Mouse (Mus musculus): ENCODE results near the gene Prkd1. TPM values are rescaled to one million over a fixed set of nuclear protein-coding genes. Genes with fewer than 3 reads are reported as not detected.

The Prkd1 gene
- total RNA-seq, 2 experiments from 2014 or later: 1.5 to 2.3 TPM

DNA sequence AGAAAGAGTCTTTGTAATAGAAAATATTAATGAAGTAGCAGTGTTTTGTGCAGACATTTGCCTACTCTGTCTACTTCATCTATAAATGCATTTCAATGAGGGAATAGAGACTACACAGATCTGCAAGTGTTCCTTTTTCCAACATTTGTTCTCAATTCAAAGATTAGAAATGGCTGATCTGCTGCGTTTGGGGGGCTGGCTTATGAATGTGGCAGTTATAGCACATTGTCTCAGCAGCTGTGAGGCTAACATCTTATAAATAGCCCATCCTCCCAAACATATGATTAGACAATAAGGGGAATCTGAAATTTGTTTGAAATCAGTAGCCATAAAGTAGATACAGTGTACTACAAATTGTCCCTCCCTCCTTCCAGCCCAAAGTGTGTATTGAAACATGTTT lies 83.7 kb downstream of the Prkd1 start:
- intact Hi-C loops (cut with DNase I): no loop called here
- DNase-seq: no peak

DNA sequence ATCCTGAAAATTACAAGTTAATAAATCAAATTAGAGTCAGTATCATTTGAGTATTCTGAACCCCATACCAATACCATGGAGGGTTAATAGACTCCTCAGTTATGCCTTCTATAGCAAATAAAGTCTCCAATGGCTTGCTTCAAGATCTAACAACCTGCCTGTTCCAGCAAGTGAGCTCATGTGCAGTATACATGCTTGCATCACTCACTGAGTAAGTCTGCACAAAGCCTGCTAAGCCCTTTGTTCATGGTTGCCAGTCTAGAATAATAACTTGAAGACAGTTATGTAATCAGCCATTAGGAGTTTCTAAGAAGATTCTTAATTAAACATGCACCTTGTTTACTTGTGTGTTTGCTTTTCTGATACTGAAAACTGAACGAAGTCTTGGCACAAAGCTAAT lies 88.4 kb downstream of the Prkd1 start:
- intact Hi-C loops (cut with DNase I): no loop called here
- DNase-seq: no peak

DNA sequence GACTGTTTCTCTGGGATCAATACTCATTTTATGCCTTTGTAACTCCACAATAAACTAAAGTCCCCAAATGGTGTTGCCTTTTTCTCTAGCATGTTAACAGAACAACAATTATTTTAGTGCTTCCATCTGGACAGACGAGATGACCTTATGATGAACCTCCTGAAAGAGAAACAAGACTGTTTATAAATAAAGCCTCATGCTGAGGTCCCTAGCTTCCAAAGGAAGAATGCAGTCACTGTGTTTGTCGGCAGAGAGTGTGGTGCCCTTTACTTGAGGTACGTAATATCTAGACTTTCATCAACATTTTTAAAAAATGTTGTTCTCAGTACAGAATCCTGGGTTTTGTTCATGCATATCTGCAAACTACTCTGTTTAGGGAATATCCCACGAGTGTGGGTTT lies 90.7 kb downstream of the Prkd1 start:
- intact Hi-C loops (cut with DNase I): no loop called here
- DNase-seq: no peak

DNA sequence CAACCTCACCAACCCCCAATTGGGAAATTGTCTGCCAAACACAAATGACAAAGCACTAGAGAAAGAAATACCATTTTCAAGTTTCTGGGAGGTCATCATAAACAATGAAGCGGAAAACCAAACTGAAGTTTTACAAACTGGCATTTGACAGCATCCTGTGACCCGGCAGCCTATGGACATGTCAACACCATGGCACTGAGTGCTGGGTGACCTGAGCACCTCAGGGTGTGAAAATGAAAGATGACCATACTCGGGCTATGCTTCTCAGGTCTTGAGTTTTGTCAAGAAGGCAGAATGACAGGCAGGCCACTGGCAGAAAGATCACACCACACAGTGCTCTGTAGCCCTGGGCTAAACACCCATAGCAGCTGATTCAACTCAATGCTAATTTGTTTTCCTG lies 94.7 kb downstream of the Prkd1 start:
- intact Hi-C loops (cut with DNase I): no loop called here
- no peak for DNase-seq

DNA sequence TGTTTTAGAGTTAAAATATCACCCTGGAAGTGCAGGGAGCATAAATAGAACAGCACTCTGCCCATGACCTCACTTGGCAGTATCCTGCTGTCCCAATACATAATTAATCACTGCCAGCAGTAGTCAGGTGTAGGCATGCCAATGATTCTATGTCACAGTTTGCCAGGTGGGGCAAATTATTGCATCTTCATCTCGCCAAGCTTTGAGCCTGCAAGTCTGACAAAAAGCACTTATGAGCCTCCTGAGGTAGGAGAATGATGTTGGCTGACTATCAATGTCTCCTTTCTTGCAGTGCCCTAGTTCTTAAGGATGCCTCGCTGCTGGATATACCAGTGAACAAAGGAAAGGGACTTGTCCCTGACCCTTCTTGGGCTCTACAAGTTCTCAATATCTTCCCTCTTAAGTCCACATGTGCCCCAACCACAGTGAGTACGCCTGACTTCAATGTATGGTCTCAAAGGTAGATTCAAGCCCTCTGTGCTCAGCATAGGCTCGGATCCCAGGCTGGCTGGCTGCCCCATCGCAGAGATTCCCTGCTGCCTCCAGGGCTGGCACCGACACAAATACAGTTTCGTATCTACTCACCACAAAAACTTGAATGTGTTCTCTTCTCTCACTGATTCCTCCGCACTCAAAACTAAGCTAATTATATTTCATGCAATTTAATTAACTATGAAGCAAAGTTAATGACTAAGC lies 98.9 kb downstream of the Prkd1 start:
- intact Hi-C loops (cut with DNase I): no loop called here
- DNase-seq: peak; percentile 33 to 48

DNA sequence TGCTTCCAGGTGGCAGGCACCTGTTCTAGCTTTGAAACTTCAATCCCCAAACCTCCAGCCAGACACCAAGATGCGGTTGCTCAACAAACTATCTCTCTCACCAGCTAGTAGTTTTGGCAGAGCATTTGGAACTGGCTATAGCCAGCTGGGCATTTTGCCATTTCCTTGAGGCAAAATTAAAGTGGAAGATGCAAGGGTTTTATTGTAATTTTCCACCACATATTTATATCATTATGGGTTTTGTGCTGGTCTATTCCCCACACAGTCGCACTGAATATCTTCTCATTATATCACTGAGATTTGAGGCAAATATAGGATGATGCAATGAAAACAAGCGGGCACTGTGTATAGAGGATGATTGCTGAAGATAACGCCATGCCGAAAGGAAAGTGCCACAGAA lies 102.5 kb downstream of the Prkd1 start:
- intact Hi-C loops (cut with DNase I): no loop called here
- DNase-seq: no peak

DNA sequence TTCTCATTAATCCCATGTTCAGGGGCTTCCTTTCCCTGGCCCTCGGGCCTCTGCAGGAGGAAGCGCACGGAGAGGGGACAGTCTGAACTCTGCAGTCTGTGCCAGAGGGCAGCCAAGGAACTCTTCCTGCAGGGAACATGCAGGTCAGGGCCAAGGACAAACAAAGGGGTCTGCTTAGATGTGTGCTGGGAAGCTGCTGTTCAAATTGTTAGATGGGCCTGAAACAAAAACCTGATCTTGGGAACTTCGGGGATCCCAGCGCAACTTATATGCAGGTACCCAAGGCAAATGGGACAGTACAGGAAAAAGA lies 103.3 kb downstream of the Prkd1 start:
- no peak for DNase-seq
- intact Hi-C loops (cut with DNase I): no loop called here

GRCm38 (mm10) chr12:50544855-50545609 lies 103.9 kb downstream of the Prkd1 start:
- DNase-seq: no peak
- intact Hi-C loops (cut with DNase I): no loop called here

DNA sequence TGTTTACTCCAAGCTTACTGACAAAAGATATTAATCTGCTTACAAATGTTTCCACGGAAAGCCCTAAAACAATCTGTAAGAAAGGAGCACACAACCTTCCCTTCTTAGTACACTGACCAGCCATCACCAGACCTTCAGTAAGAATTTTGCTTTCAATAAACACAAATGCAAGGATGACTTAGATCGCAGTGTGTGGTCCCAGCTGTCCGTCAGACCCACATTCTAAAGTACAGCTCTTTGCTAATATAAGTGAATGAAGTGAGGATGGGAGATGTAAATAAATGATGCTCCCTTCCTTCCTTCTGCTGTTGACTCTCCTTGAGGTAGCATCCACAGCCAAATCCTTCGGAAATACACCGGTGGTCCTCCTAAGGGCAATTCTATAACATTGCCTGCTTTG lies 108.1 kb downstream of the Prkd1 start:
- DNase-seq: no peak
- intact Hi-C loops (cut with DNase I): no loop called here

DNA sequence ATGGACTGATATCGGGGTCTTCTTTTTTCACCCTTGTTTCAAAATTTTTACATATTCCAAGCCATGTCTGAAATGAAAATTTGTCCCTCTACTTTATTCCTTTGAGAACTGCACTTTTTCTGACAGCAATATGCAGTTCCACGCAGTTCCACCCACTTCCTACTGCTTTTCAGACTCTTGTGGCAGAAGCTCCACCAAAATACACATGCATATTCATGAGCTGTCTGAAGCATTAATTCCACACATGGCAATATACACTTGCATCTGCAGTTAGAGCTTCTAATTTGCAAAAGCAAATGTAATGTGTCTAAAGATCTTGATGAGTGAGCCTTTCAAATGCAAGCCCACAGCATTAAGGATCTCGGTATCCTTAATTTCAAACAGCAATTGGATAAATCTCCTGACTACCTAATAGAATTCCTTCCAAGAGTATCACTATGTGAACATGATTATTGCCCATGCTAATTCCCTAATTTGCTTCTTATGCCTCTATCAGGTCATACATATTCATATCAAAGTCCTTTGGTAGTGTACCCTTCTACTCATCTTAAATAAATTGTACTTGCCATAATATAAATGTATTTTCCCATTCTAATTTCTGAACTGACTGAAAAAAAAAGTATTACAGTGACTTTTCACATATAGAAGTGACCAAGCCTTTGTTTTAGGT lies 110.5 kb downstream of the Prkd1 start:
- no peak for DNase-seq
- intact Hi-C loops (cut with DNase I): no loop called here

- intact Hi-C loops (cut with DNase I): no loop called here
- DNase-seq: no peak
Observed at GRCm38 (mm10) chr12:50537761-50538160, 111.1 kb downstream of the Prkd1 start.

DNA sequence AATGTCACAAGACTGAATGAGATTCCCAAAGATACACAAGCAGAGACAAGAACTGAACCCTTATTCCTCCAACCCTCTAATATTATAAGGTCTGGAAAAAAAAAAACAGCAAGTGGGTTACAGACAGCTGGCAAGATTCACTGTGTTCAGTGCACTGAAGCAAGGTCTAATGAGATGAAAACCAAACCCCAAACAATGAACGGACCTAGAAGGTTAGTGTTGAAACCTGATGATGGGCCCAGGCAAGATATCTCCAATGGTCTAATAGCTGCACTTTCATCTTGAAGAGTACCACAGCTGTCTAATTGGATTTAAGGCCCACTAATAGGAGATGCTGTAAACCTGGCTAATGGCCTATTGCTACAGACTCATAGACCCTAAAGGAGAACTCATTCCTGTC lies 111.9 kb downstream of the Prkd1 start:
- intact Hi-C loops (cut with DNase I): no loop called here
- no peak for DNase-seq

GRCm38 (mm10) chr12:50528633-50529032 lies 120.3 kb downstream of the Prkd1 start:
- DNase-seq: no peak
- intact Hi-C loops (cut with DNase I): no loop called here

DNA sequence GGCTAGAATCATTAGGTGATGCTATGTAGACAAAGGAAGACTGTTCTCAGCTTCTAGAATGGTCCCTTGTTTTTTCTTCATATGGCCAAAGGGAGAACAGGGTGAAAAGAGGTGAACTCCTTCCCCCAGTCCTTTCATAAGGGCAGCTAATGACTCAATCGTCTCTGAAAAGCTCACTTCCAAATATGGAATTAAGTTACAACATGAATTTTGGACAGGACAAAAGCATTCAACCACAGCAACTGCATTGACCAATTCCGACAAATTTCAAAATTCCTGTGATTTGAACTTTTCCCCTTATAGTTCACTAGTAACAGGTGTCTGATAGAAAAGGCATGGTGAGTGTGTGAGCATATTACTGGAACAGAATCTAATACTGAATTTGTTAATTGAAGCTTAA lies 124.8 kb downstream of the Prkd1 start:
- intact Hi-C loops (cut with DNase I): no loop called here
- no peak for DNase-seq

DNA sequence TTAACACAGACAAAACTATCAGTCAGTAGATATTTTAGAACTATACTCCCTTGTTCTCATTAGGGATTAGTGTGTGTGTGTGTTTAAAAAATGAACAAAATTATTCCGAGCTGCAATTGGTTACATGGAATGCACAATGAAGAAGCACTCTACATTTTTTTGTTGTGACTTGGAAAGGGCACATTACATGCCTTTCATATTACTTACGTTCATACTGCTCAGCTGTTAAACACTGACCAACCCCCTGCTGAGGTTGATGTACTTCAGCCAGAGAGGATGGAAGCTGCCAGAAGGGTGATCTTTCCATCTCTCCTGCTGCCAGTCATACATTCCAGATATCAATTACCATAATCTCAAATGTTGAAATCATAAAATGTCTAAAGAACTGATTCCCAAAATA lies 134.4 kb downstream of the Prkd1 start:
- no peak for DNase-seq
- intact Hi-C loops (cut with DNase I): no loop called here

DNA sequence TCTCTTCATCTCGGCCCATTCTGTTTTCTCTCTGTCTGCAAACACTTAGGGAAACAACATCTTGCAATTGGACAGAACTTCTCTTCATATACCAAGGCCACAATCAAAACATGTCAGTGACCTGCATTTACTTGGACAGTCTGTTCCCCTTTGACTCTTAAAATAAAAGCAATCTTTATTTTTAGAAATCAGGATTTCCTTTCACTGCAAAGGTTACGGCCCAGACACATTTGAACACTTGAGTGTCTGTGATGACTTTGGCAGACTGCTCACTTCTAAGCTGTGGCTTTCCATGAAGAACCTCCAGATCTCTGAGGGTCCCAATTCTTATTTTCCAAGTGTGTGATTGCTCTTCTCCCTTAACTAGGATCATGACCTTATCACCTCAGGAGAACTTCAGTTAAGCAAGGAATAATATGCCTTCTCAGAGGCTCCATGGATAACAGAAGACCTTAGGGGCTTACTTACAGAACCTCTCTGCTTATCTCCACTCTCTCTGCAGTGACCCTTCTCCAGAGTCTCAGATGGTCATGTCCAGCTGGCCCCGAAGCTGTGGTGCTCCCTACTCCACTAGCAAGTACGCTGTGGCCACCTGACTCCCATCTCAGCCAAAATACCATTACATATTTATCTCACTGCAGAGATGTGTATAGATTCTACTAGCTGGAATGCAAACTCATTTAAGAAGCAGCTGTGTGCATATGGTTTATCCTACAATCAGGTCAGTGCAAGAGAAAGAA lies 137.2 kb downstream of the Prkd1 start:
- peak in 1 of 2 experiments; percentile 4 for DNase-seq
- intact Hi-C loops (cut with DNase I): no loop called here

DNA sequence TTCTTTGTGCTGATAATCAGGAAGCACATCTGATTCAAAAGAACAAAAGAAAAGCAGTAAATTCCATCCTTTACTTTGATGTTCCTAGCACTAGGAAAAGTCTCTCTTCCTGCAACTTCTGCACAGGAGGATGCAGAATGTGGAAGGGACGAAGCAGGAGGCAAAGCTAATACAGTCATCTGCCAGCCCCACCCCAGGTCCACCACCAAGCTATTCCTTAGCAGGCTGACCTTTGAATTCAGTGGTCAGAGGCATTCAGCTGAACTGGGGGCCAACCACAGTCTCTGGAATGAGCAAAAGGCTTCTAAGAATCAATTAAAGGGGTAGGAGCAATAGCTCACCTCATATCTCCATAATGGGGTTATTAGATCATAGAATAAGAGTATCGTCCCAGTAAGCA lies 140.1 kb downstream of the Prkd1 start:
- no peak for DNase-seq
- intact Hi-C loops (cut with DNase I): no loop called here

DNA sequence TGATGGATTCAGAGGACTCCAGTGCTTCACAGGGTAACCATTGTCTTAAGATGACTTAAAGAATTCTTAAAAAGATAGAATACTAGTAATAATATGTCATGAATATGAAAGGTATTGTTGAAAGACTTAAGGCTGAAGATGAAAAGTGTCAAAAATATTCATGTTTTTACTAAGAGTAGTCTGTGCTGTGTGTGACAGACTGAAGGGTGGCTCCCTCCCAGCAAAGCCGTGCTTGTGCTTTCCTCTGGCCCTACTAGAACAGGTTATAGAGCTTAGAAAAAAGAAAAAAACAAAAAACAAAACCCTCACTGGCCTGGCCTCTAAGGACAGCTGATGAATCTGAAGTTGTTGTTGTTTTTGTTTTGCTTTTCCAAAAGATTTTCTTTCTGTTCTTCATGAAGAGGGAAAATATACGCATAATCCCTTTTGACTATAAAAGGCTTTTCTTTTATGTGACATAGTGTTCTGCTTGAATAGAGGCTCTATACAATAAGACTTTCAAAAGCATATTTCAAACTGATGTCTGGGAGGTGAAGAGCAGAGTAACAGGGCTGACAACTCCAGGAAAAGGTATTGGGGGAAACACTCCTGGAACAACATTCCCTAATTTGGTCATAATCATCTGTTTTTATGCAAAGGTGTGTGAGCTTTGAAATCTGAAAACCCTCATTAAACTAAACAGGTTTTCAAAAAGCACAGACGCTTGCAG lies 148.9 kb downstream of the Prkd1 start:
- intact Hi-C loops (cut with DNase I): no loop called here

DNA sequence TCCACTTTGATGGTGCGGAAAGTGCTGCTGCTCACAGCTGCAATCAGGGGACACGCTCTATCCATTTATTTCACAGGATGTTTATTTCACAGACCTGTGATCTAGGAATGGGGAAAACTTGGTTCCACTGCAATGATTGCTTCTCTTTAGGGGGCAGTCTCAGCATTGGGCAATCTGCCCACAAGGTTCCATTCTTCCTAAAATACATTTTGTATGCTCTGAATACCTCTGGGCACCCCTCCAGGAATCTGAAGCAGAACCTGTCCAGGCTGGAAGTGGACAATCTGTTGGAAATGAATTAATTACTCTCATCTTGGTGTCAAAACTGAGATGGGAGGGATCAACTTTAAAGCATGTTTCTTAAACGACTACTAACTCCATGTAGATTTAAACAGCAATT lies 152.9 kb downstream of the Prkd1 start:
- intact Hi-C loops (cut with DNase I): no loop called here
- DNase-seq: no peak

More for the DNA sequence above, 148.9 kb downstream of the Prkd1 start:
- DNase-seq: no peak

DNA sequence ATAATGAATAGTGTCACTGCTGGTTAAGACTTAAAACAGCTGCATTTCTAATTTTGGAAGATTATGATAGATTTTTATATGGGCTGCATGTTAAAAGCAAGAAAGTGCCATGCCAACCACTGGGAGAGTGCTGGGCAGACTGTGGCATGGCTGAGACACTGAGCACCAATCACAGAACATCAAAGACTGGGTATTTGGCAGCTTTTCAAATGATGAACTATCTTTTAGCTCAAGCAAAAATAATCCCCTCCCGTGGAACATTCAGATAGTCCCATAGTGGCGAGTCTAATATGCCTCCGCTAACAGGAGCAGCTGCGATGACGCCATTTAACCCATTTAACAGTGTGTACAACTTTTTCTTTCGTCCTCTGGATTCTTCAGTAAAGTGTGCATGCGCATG lies 169.1 kb downstream of the Prkd1 start:
- intact Hi-C loops (cut with DNase I): no loop called here
- DNase-seq: no peak

GRCm38 (mm10) chr12:50457151-50457550 lies 191.7 kb downstream of the Prkd1 start:
- DNase-seq: no peak
- intact Hi-C loops (cut with DNase I): no loop called here

Data from gastrocnemius, postnatal 36 days (tissue).